Mouse (Mus musculus) heart, embryonic 10.5 days (tissue): ENCODE results near the gene Lgals12. TPM values are rescaled to one million over a fixed set of nuclear protein-coding genes. Genes with fewer than 3 reads are reported as not detected.

Experiments
- DNase-seq: peaks from one replicate; pipeline ENCODE4 v3.0.0-alpha.2; 2017; ENCODE audit warnings: low spot score
- H3K27ac ChIP-seq: fragments of 300-500 bp; sonication (generic); 2 replicates; pipeline ENCODE4 v1.5.1; 2016; ENCODE audit warnings: mild to moderate bottlenecking
- H3K27me3 ChIP-seq: fragments of 300-500 bp; sonication (generic); 2 replicates; pipeline ENCODE4 v1.6.1; 2016; ENCODE audit warnings: mild to moderate bottlenecking; ENCODE audit not compliant: poor library complexity, insufficient read depth, severe bottlenecking
- H3K36me3 ChIP-seq: fragments of 300-500 bp; sonication (generic); 2 replicates; pipeline ENCODE4 v1.6.1; 2016; ENCODE audit warnings: mild to moderate bottlenecking, moderate library complexity
- H3K4me1 ChIP-seq: fragments of 300-500 bp; sonication (generic); 2 replicates; pipeline ENCODE4 v1.6.1; 2016; ENCODE audit warnings: mild to moderate bottlenecking
- H3K4me3 ChIP-seq: fragments of 300-500 bp; sonication (generic); 2 replicates; pipeline ENCODE4 v1.5.1; 2016; ENCODE audit warnings: mild to moderate bottlenecking, moderate library complexity
- H3K9me3 ChIP-seq: fragments of 300-500 bp; sonication (generic); 2 replicates; pipeline ENCODE4 v1.6.1; 2016; ENCODE audit warnings: mild to moderate bottlenecking, moderate library complexity
- WGBS: fragments of 180-500 bp; shearing (Covaris S2); methylation state at CpG from one replicate; pipeline ENCODE4 v1.1.7; 2016; 5-methylcytosine and 5-hydroxymethylcytosine counted together
- polyA plus RNA-seq: library from polyadenylated mRNA; unstranded; fragments of >200 nt; fragmentation: Nextera tagmentation; extraction: Ambion mirVana; gene quantifications from 2 replicates; pipeline ENCODE4 v1.2.1, GENCODE M21; 2016

The Lgals12 gene
- polyA plus RNA-seq, 1 experiment from 2014 or later: 0.06 TPM

- no peak overlapping the region for H3K27ac ChIP-seq
- WGBS: 83% methylated on average over 5 of the region's 5 CpGs
- no peak overlapping the region for H3K4me3 ChIP-seq
- DNase-seq: no peak
- H3K9me3 ChIP-seq: no peaks in the 10 kb centered on the region
- H3K4me1 ChIP-seq: no peaks in the 10 kb centered on the region; the same call in 1 of the 2 replicates
- no peaks in the 10 kb centered on the region for H3K27me3 ChIP-seq
- 0 out of 2 replicates have a peak, but pooled peaks cover 3% of the 10 kb centered on the region for H3K36me3 ChIP-seq
Measured at GRCm38 (mm10) chr19:7569650-7570049, 37.3 kb downstream of the Lgals12 start.

- H3K9me3 ChIP-seq: no peaks in the 10 kb centered on the region
- peak; percentile 59 for DNase-seq
- H3K4me3 ChIP-seq: no peak overlapping the region
- no peak overlapping the region for H3K27ac ChIP-seq
- 42% methylated on average over 3 of the region's 3 CpGs for WGBS
- H3K4me1 ChIP-seq: no peaks in the 10 kb centered on the region; the same call in 1 of the 2 replicates
- H3K27me3 ChIP-seq: no peaks in the 10 kb centered on the region
- H3K36me3 ChIP-seq: no peaks in the 10 kb centered on the region
Measured at GRCm38 (mm10) chr19:7568364-7568763, 38.6 kb downstream of the Lgals12 start.

DNA sequence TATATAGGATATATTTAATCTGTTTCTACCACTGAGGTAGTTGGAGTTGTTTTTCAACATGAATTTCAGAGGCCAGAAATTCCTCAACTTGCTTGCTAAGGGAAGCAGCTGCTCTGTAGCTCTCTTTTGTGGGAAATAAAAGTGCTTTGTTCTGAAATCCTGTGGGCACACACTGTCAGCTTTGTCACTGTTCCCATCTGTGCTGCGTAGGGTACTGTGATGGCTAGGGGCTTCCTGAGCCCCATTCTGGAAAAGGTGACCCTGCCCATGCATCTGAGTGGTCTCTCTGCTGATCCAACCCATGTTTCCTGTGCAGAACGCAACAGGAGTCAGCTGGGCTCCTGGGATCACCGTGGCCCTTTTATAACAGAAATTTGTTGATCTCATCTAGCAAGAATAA is 40.2 kb downstream of the Lgals12 start:
- Histone ChIP-seq H3K27me3 (no peaks in the 10 kb centered on the region), H3K27ac (no peak overlapping the region), H3K9me3 (no peaks in the 10 kb centered on the region), H3K4me1 (no peaks in the 10 kb centered on the region; the same call in 1 of the 2 replicates), H3K4me3 (no peak overlapping the region), H3K36me3 (no peaks in the 10 kb centered on the region)
- 73% methylated on average over 3 of the region's 3 CpGs for WGBS
- peak; percentile 60 for DNase-seq

DNA sequence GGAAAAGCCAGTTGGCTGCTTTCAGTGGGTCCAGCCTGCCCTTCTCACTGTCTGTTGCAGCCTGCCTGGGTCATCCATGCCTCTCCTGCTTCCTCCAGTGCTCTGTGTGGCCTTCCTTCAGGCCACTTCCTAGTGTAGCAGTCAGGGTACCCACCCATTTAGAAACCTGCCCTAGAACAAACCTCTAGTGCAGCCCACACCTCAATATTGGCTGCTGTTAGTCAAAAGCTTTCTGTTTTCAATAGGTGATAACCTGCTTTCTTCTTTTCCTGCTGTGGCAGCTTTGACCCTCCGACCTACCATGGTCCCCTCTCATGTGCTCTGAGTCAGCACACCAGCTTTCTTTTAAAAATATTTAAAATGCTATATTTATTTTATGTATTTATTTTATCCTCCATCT is 42.5 kb downstream of the Lgals12 start:
- H3K4me1 ChIP-seq: peaks cover 2% of the 10 kb centered on the region; the same call in 1 of the 2 replicates
- WGBS: 71% methylated on average over 1 of the region's 1 CpGs
- no peaks in the 10 kb centered on the region for H3K9me3 ChIP-seq
- no peak overlapping the region for H3K4me3 ChIP-seq
- H3K27me3 ChIP-seq: no peaks in the 10 kb centered on the region
- DNase-seq: peak; percentile 57
- H3K36me3 ChIP-seq: peaks cover 2% of the 10 kb centered on the region; the same call in 1 of the 2 replicates
- H3K27ac ChIP-seq: no peak overlapping the region

- WGBS: 76% methylated on average over 2 of the region's 2 CpGs
- H3K27ac ChIP-seq: no peak overlapping the region
- H3K4me3 ChIP-seq: no peak overlapping the region
- H3K4me1 ChIP-seq: peaks cover 2% of the 10 kb centered on the region; the same call in 1 of the 2 replicates
- H3K27me3 ChIP-seq: no peaks in the 10 kb centered on the region
- H3K9me3 ChIP-seq: no peaks in the 10 kb centered on the region
- DNase-seq: peak; percentile 52
- H3K36me3 ChIP-seq: peaks cover 4% of the 10 kb centered on the region; the same call in 1 of the 2 replicates
Measured at GRCm38 (mm10) chr19:7563676-7564075, 43.3 kb downstream of the Lgals12 start.

DNA sequence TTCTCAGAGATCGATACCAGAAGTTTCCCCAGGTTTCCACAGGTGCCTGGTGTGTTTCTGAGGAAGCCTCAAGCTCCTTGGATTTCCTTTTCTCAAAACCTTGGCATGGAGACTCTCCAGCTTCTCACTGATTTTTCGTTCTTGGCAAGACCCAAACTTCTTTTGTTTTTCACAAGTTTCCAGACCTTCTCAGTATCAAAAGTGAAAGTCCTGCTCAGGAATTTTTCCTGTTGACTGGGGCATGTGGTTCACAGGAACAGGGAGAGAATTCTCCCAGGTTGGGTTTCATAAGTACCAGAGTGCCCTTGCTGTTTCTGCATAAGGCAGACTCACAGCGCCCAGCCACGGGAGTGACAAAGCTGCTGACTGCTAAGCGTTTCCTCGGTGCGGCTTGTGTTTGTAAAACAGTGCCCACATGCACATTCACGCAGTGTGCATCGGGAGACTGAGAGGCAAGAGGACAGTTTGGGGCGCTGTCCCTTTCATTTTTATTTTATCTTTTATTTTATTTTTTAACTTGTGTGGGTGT is 44.3 kb downstream of the Lgals12 start:
- 78% methylated on average over 10 of the region's 10 CpGs for WGBS
- peak; percentile 56 for DNase-seq
- Histone ChIP-seq H3K27ac (no peak overlapping the region), H3K36me3 (peaks cover 4% of the 10 kb centered on the region; the same call in 1 of the 2 replicates), H3K4me1 (peaks cover 11% of the 10 kb centered on the region), H3K27me3 (no peaks in the 10 kb centered on the region), H3K4me3 (no peak overlapping the region), H3K9me3 (no peaks in the 10 kb centered on the region)

DNA sequence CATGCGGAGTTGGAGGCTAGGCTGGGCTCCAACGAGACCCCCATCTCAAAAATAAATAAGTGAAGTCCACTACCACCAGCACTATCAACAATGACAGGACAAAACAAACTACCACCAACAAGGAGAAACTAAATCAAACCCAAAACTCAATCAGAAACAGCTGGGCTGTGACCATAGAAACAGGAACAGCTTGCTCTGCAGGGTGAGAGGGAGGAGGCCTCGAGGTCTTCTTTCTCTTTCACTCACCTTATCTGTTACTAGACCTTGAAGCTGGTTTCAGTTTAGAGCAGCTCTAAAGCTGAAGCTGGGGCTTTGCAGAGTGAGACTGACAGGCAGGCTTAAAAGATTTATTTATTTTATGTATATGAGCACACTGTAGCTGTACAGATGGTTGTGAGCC is 45.5 kb downstream of the Lgals12 start:
- Histone ChIP-seq H3K4me1 (peaks cover 16% of the 10 kb centered on the region), H3K27me3 (no peaks in the 10 kb centered on the region), H3K9me3 (no peaks in the 10 kb centered on the region), H3K36me3 (peaks cover 4% of the 10 kb centered on the region; the same call in 1 of the 2 replicates), H3K4me3 (no peak overlapping the region), H3K27ac (no peak overlapping the region)
- 60% methylated on average over 3 of the region's 3 CpGs for WGBS
- peak; percentile 47 for DNase-seq

GRCm38 (mm10) chr19:7559986-7560385 is 47.0 kb downstream of the Lgals12 start:
- Histone ChIP-seq H3K27ac (no peak overlapping the region), H3K36me3 (peaks cover 4% of the 10 kb centered on the region; the same call in 1 of the 2 replicates), H3K27me3 (no peaks in the 10 kb centered on the region), H3K4me3 (no peak overlapping the region), H3K9me3 (no peaks in the 10 kb centered on the region), H3K4me1 (peaks cover 16% of the 10 kb centered on the region)
- 36% methylated on average over 4 of the region's 4 CpGs for WGBS
- DNase-seq: no peak

- Histone ChIP-seq H3K4me1 (peaks cover 16% of the 10 kb centered on the region), H3K4me3 (peak overlapping the region; percentile 76), H3K36me3 (peaks cover 4% of the 10 kb centered on the region; the same call in 1 of the 2 replicates), H3K9me3 (no peaks in the 10 kb centered on the region), H3K27me3 (no peaks in the 10 kb centered on the region), H3K27ac (no peak overlapping the region)
- DNase-seq: no peak
- 77% methylated on average over 4 of the region's 4 CpGs for WGBS
Measured at GRCm38 (mm10) chr19:7558675-7559074, 48.3 kb downstream of the Lgals12 start.

DNA sequence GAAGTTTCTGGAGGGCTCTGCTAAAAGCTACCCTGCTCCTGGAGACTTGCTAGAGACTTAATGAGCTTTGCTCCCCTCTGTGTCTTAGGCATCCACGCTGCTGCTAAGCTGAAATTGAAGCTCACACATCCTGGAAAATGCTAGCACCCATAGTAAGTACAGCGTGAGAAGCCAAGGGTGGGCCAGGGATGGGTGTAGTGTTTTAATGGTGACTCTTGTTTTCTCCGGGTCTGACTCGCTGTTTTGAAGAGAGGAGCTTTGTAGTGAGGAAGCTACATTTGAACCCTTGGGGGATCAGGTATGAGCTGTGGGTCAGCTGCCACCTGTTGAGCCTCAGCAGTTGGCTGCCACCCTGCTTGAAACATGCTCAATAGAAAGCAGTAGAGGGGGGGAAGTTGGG is 49.1 kb downstream of the Lgals12 start:
- no peaks in the 10 kb centered on the region for H3K27me3 ChIP-seq
- H3K36me3 ChIP-seq: peaks cover 4% of the 10 kb centered on the region; the same call in 1 of the 2 replicates
- H3K9me3 ChIP-seq: no peaks in the 10 kb centered on the region
- DNase-seq: no peak
- peak overlapping the region; percentile 89 for H3K27ac ChIP-seq
- peaks cover 20% of the 10 kb centered on the region for H3K4me1 ChIP-seq
- H3K4me3 ChIP-seq: peak overlapping the region; percentile 76
- 5% methylated on average over 4 of the region's 4 CpGs for WGBS

DNA sequence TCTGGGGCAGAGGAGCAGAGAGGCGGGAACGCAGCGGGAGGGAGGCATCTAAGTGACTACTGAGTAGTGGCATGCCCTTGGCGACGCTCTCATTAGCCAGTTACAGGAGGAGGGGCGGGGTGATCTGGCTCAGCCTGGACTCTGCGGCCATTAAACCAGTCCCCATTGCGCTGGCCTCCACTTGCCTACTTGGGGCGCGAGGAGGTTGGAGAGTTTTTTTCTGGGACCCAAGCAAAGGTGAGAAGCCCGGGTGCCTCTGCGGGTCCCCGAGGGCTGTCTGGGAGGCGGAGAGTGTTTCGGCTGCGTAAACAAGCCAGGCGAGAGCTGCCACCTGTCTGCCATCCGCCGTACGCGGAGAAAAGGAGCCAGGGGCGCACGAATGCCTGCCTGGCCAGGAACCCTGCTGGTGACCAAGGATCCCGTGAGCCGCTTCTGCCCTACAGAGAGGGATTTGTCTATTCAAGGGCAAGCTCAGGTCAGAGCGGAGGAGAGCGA is 49.6 kb downstream of the Lgals12 start, which contains the start of gene Pla2g16:
TSS of gene Pla2g16 (plus strand) at position 132 of the 495 bp plus-strand sequence.
- peak; percentile 85 for DNase-seq
- Histone ChIP-seq H3K9me3 (no peaks in the 10 kb centered on the region), H3K4me3 (peak within 1 kb of the TSS; percentile 76), H3K27ac (peak within 1 kb of the TSS; percentile 89), H3K36me3 (peaks cover 4% of the 10 kb centered on the region; the same call in 1 of the 2 replicates), H3K4me1 (peaks cover 25% of the 10 kb centered on the region), H3K27me3 (no peaks in the 10 kb centered on the region)
- WGBS: under 1% methylated on average over 27 of the region's 27 CpGs

DNA sequence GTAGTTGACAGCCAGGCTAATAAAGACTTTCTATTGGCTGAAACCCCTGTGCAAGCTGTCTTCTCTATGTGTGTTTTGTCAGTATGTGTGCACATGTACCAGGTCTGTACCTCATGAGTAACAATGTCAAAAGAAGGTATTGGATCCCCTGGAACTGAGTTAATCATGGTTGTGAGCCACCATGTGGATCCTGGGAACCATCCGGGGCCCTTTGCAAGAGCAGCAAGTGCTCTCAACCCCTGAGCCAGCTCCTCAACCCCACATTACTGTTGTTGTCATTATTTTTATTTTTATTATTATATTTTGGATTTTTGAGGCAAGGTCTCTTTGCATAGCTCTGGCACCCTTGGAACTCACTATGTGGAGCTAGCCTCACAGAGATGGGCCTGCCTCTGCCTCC is 50.4 kb downstream of the Lgals12 start:
- peaks cover 32% of the 10 kb centered on the region for H3K4me1 ChIP-seq
- WGBS: 87% methylated on average over 1 of the region's 1 CpGs

GRCm38 (mm10) chr19:7554881-7555280 is 52.1 kb downstream of the Lgals12 start:
- no peak overlapping the region for H3K27ac ChIP-seq
- peaks cover 4% of the 10 kb centered on the region; the same call in 1 of the 2 replicates for H3K36me3 ChIP-seq
- H3K9me3 ChIP-seq: no peaks in the 10 kb centered on the region
- no peak overlapping the region for H3K4me3 ChIP-seq
- no peak for DNase-seq
- WGBS: 63% methylated on average over 4 of the region's 4 CpGs
- H3K27me3 ChIP-seq: no peaks in the 10 kb centered on the region
- peaks cover 34% of the 10 kb centered on the region for H3K4me1 ChIP-seq

More for the DNA sequence above, 50.4 kb downstream of the Lgals12 start:
- H3K4me3 ChIP-seq: no peak overlapping the region
- H3K36me3 ChIP-seq: peaks cover 4% of the 10 kb centered on the region; the same call in 1 of the 2 replicates
- no peaks in the 10 kb centered on the region for H3K27me3 ChIP-seq
- no peak for DNase-seq
- H3K9me3 ChIP-seq: no peaks in the 10 kb centered on the region
- no peak overlapping the region for H3K27ac ChIP-seq
